In the genomic region with DNA sequence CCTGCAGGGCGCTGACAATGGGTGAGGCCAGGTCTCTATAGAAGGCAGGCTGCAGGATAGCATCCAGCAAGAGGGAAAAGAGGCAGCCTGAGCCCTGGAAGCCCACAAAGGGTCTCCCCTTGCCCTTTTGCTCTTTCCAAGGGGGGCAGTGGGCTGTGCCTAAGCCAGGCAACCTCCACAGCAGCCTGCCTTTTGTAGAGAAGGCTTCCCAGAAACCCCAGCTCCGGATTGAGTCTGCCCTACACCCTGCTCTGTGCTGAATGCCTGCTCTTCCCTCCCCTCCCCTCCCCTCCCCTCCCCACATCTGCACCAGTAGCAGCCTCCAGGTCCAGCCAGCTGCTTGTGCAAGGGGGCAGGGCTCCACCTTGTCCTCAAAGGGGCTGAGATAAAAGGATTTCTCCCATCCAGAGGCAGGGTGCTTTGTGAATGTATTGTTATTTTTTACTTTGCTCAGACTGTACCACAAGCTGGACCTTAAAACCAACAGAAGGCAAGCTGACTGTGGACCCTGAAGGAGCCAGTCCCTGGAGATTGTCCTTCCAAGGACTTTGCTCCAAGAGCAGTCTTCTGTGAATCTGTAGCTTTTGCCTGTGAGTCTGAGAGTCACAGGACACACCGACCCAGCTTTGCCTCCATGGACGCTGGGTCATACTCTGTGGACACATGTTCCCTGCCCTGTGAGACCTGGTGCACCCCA, we compare ENCODE assay signal across 14 mouse cellular contexts.
DNase-seq lines count a peak whose midpoint lies in the region; ATAC-seq lines count a peak whose summit lies in the region.
"Had no signal": no experiment of that assay in that cellular context is flagged by ENCODE, and none has a peak within 500 bp of the region (broad histone marks: within the 10 kb centered on the region; RNA-seq: fewer than 3 reads in every experiment).

No protein-coding gene starts in this region.

- peak; percentile 75 for ATAC-seq in forebrain, embryonic 12.5 days (ENCODE audit: low FRiP score)
- ATAC-seq in forebrain, embryonic 16.5 days, result no peak
- no peak for ATAC-seq in neural tube, embryonic 15.5 days (ENCODE audit: low FRiP score)

- DNase-seq in neural tube, embryonic 10.5 days (ENCODE audit: extremely low spot score, low spot score), result peak; percentile 33
- peak; percentile 43 for DNase-seq in mesoderm, embryonic 11.5 days (ENCODE audit: low read depth, low spot score)
- DNase-seq in cerebellum, postnatal 14 days, result no peak
- no peak for DNase-seq in gastrocnemius, adult 18-20 months (ENCODE audit: low spot score)
- DNase-seq in ovary, postnatal 10 days (ENCODE audit: low spot score), result no peak
- DNase-seq: adrenal gland, adult 8-10 months; gastrocnemius, postnatal 36 days; lung, postnatal 36 days; thymus, adult 2 months had no signal

- peaks cover 34% of the 10 kb centered on the region for H3K4me1 ChIP-seq in forebrain, embryonic 12.5 days
- peaks cover 5% of the 10 kb centered on the region for H3K4me1 ChIP-seq in forebrain, embryonic 16.5 days (replicated peaks; ENCODE audit: control insufficient read depth, insufficient read depth, low read length)
- H3K4me1 ChIP-seq in neural tube, embryonic 15.5 days, result peaks cover 11% of the 10 kb centered on the region
- H3K4me1 ChIP-seq: embryonic facial prominence, embryonic 15.5 days had no signal

- peak overlapping the region; percentile 70 for H3K27ac ChIP-seq in forebrain, embryonic 12.5 days
- H3K27ac ChIP-seq in forebrain, embryonic 16.5 days (ENCODE audit: low read length), result no peak overlapping the region
- H3K27ac ChIP-seq in neural tube, embryonic 15.5 days (replicated peaks), result no peak overlapping the region
- H3K27ac ChIP-seq: embryonic facial prominence, embryonic 15.5 days; limb, embryonic 13.5 days had no signal

- peaks cover 89% of the 10 kb centered on the region for H3K27me3 ChIP-seq in forebrain, embryonic 12.5 days
- H3K27me3 ChIP-seq in forebrain, embryonic 16.5 days (replicated peaks; ENCODE audit: control insufficient read depth, insufficient read depth, low read length), result peaks cover 26% of the 10 kb centered on the region
- H3K27me3 ChIP-seq in neural tube, embryonic 15.5 days (replicated peaks), result peaks cover 55% of the 10 kb centered on the region

- H3K9ac ChIP-seq in forebrain, embryonic 12.5 days, result no peak overlapping the region
- no peak overlapping the region for H3K9ac ChIP-seq in forebrain, embryonic 16.5 days (replicated peaks; ENCODE audit: low read depth, low read length)
- H3K9ac ChIP-seq in neural tube, embryonic 15.5 days (replicated peaks), result no peak overlapping the region
- H3K9ac ChIP-seq: embryonic facial prominence, embryonic 15.5 days; limb, embryonic 13.5 days had no signal

- WGBS in forebrain, embryonic 12.5 days, result 0% methylated on average over 4 of the region's 4 CpGs
- 3% methylated on average over 4 of the region's 4 CpGs for WGBS in forebrain, embryonic 16.5 days
- WGBS in neural tube, embryonic 15.5 days, result 4% methylated on average over 4 of the region's 4 CpGs

- no peaks in the 10 kb centered on the region for H3K9me3 ChIP-seq in forebrain, embryonic 12.5 days
- no peaks in the 10 kb centered on the region for H3K9me3 ChIP-seq in forebrain, embryonic 16.5 days (ENCODE audit: control insufficient read depth, low read length)
- no peaks in the 10 kb centered on the region for H3K9me3 ChIP-seq in neural tube, embryonic 15.5 days (replicated peaks)
- H3K9me3 ChIP-seq: embryonic facial prominence, embryonic 15.5 days; limb, embryonic 13.5 days had no signal

- H3K4me3 ChIP-seq in forebrain, embryonic 12.5 days (replicated peaks), result no peak overlapping the region
- no peak overlapping the region for H3K4me3 ChIP-seq in forebrain, embryonic 16.5 days (replicated peaks; ENCODE audit: low read length)
- no peak overlapping the region for H3K4me3 ChIP-seq in neural tube, embryonic 15.5 days (replicated peaks)
- H3K4me3 ChIP-seq: embryonic facial prominence, embryonic 15.5 days; limb, embryonic 13.5 days had no signal

- peak overlapping the region; percentile 36; the same call in 1 of the 2 replicates for H3K4me2 ChIP-seq in forebrain, embryonic 12.5 days
- H3K4me2 ChIP-seq in forebrain, embryonic 16.5 days (ENCODE audit: low read length), result no peak overlapping the region
- no peak overlapping the region for H3K4me2 ChIP-seq in neural tube, embryonic 15.5 days
- H3K4me2 ChIP-seq: embryonic facial prominence, embryonic 15.5 days; limb, embryonic 13.5 days had no signal

- no peaks in the 10 kb centered on the region for H3K36me3 ChIP-seq in forebrain, embryonic 12.5 days (replicated peaks)
- no peaks in the 10 kb centered on the region for H3K36me3 ChIP-seq in forebrain, embryonic 16.5 days (ENCODE audit: control insufficient read depth, insufficient read depth)
- H3K36me3 ChIP-seq in neural tube, embryonic 15.5 days, result no peaks in the 10 kb centered on the region
- H3K36me3 ChIP-seq: embryonic facial prominence, embryonic 15.5 days; limb, embryonic 13.5 days had no signal

Comparison
In these comparisons a context has a peak if more than half of its experiments do, and no peak if none do; other contexts are left out.
1. DNase-seq: peak in neural tube, embryonic 10.5 days (single experiment) and mesoderm, embryonic 11.5 days (single experiment); none in cerebellum, postnatal 14 days (0 of 2), gastrocnemius, adult 18-20 months (single experiment) and ovary, postnatal 10 days (single experiment).